Mouse (Mus musculus) thymus, adult 2 months (tissue): ENCODE measurements at regions not wholly inside any gene's neighbourhood (a gene's known extent, or its start where the extent isn't known, plus 50 kb on each side); places are given as distances from the start of the nearest gene placed in this dataset.

ENCODE experiments used
- DNase-seq: peaks from one replicate; pipeline ENCODE4 v3.0.0; 2021
- H3K27ac ChIP-seq: fragments of 200-500 bp; 2 replicates; pipeline ENCODE4 v1.5.1; 2012; ENCODE audit warnings: low read length, control low read depth; ENCODE audit not compliant: control insufficient read depth, insufficient read depth
- H3K27me3 ChIP-seq: fragments of 200-500 bp; 2 replicates; pipeline ENCODE4 v1.6.1; 2012; ENCODE audit warnings: mild to moderate bottlenecking, low read length, moderate library complexity, mixed read lengths; ENCODE audit not compliant: control insufficient read depth, insufficient read depth
- H3K36me3 ChIP-seq: fragments of 200-500 bp; 2 replicates; pipeline ENCODE4 v1.6.1; 2012; ENCODE audit warnings: mild to moderate bottlenecking, low read length, moderate library complexity; ENCODE audit not compliant: control insufficient read depth, insufficient read depth
- H3K4me1 ChIP-seq: fragments of 200-500 bp; replicated peaks from 2 replicates; pipeline ENCODE4 v1.6.1; 2012; ENCODE audit warnings: low read length; ENCODE audit not compliant: control insufficient read depth, insufficient read depth
- H3K4me3 ChIP-seq: fragments of 200-500 bp; 2 replicates; pipeline ENCODE4 v1.5.1; 2012; ENCODE audit warnings: mild to moderate bottlenecking, low read length, control low read depth, moderate library complexity; ENCODE audit not compliant: control insufficient read depth, insufficient read depth
- CTCF ChIP-seq: fragments of 200-500 bp; IDR thresholded peaks from 2 replicates; pipeline ENCODE4 v1.5.1; 2012; ENCODE audit warnings: mild to moderate bottlenecking, control low read depth, low read length, moderate library complexity, borderline replicate concordance; ENCODE audit not compliant: control insufficient read depth, poor library complexity, insufficient read depth; ENCODE audit errors: extremely low read depth
- POLR2A ChIP-seq: fragments of 200-500 bp; IDR thresholded peaks from 2 replicates; pipeline ENCODE4 v1.6.1; 2012; ENCODE audit warnings: mild to moderate bottlenecking, low read length, control low read depth, moderate library complexity; ENCODE audit not compliant: control insufficient read depth, poor library complexity, insufficient read depth; ENCODE audit errors: extremely low read depth
- WGBS: fragments of 180-500 bp; shearing (Covaris S2); methylation state at CpG from one replicate; pipeline ENCODE4 v1.1.7; 2018; 5-methylcytosine and 5-hydroxymethylcytosine counted together

GRCm38 (mm10) chr1:51614700-51615099 is 136.5 kb upstream of the Nabp1 start:
- no peak for TF ChIP-seq CTCF
- TF ChIP-seq POLR2A: no peak
- Histone ChIP-seq H3K27me3 (no peaks in the 10 kb centered on the region), H3K4me1 (no peaks in the 10 kb centered on the region), H3K27ac (no peak overlapping the region), H3K36me3 (no peaks in the 10 kb centered on the region), H3K4me3 (no peak overlapping the region)
- no peak for DNase-seq

GRCm38 (mm10) chr1:51609295-51609694 is 131.1 kb upstream of the Nabp1 start:
- Histone ChIP-seq H3K36me3 (no peaks in the 10 kb centered on the region), H3K4me1 (no peaks in the 10 kb centered on the region), H3K27me3 (no peaks in the 10 kb centered on the region), H3K27ac (no peak overlapping the region), H3K4me3 (no peak overlapping the region)
- no peak for DNase-seq
- TF ChIP-seq CTCF: no peak
- TF ChIP-seq POLR2A: no peak
- 92% methylated on average over 5 of the region's 5 CpGs for WGBS

GRCm38 (mm10) chr1:51607437-51607855 is 129.2 kb upstream of the Nabp1 start:
- WGBS: 89% methylated on average over 8 of the region's 8 CpGs
- H3K27me3 ChIP-seq: no peaks in the 10 kb centered on the region
- H3K27ac ChIP-seq: no peak overlapping the region
- no peaks in the 10 kb centered on the region for H3K36me3 ChIP-seq
- no peaks in the 10 kb centered on the region for H3K4me1 ChIP-seq
- H3K4me3 ChIP-seq: no peak overlapping the region
- no peak for DNase-seq
- no peak for TF ChIP-seq POLR2A
- TF ChIP-seq CTCF: no peak

- no peak for DNase-seq
- no peak for TF ChIP-seq CTCF
- TF ChIP-seq POLR2A: no peak
- WGBS: 98% methylated on average over 6 of the region's 6 CpGs
- Histone ChIP-seq H3K4me1 (peaks cover 8% of the 10 kb centered on the region; the same call in 1 of the 2 replicates), H3K27me3 (no peaks in the 10 kb centered on the region), H3K4me3 (no peak overlapping the region), H3K36me3 (no peaks in the 10 kb centered on the region), H3K27ac (no peak overlapping the region)
These were observed 123.8 kb upstream of the Nabp1 start for GRCm38 (mm10) chr1:51602071-51602470.

- Histone ChIP-seq H3K4me3 (no peak overlapping the region), H3K27me3 (no peaks in the 10 kb centered on the region), H3K36me3 (no peaks in the 10 kb centered on the region), H3K4me1 (peaks cover 14% of the 10 kb centered on the region), H3K27ac (no peak overlapping the region)
- WGBS: 11% methylated on average over 7 of the region's 7 CpGs
- TF ChIP-seq POLR2A (no peak), CTCF (no peak)
- DNase-seq: peak; percentile 56
These were observed 122.2 kb upstream of the Nabp1 start for GRCm38 (mm10) chr1:51600425-51600824.

- TF ChIP-seq POLR2A: no peak
- no peak for TF ChIP-seq CTCF
- Histone ChIP-seq H3K27me3 (no peaks in the 10 kb centered on the region), H3K27ac (peak overlapping the region; percentile 93), H3K4me1 (peaks cover 26% of the 10 kb centered on the region), H3K36me3 (no peaks in the 10 kb centered on the region), H3K4me3 (peak overlapping the region; percentile 18; the same call in 1 of the 2 replicates)
- peak; percentile 87 for DNase-seq
- 10% methylated on average over 18 of the region's 18 CpGs for WGBS
These were observed 119.0 kb upstream of the Nabp1 start for GRCm38 (mm10) chr1:51596935-51597820.
